14 mouse cellular contexts compared by ENCODE assay signal in the genomic region with DNA sequence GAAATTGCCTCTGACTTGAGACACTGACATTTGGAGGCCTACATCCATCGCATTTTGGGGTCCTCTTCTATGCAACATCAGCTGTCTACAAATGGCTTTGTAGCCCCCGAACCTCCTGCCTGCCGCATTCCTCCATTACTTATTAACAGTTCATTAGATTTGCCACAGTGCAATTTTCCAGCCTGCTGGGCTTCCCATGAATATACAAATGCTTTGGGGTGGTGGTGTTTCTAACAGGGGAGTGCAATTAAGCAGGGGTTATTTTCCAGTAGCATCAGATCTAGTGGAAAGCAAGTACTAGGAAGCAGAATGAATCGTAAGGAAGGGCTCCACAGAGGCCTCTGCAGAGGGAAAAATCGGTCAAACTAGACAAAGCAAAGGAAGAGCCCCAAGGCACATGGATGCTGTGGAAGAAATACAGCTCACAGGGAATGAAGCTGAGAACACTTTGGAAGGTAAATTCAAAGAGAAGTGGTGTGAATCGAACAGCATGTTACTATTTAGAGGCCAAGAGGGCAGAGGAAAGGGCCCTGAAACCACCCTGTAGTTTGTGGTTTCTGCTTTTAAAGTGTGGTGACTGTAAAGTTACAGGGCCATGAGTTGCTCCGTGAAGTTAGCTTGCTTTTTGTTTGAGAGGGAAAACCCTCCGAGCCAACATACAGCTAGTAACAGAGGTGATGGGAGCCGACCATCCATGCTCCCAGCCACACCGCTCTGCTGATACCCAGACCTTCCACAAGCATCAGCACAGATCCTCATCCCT.
A peak's percentile ranks its signal among the peaks of the same experiment; 100 is the strongest.
DNase-seq lines count a peak whose midpoint lies in the region; ATAC-seq and TF ChIP-seq lines count a peak whose summit lies in the region.
"Had no signal": no experiment of that assay in that cellular context is flagged by ENCODE, and none has a peak within 500 bp of the region (broad histone marks: within the 10 kb centered on the region; RNA-seq: fewer than 3 reads in every experiment).

No protein-coding gene starts in this region.

- H3K9me3 ChIP-seq in embryonic facial prominence, embryonic 14.5 days (ENCODE audit: control insufficient read depth, low read length), result no peaks in the 10 kb centered on the region
- no peaks in the 10 kb centered on the region for H3K9me3 ChIP-seq in embryonic facial prominence, embryonic 10.5 days
- H3K9me3 ChIP-seq: embryonic facial prominence, embryonic 12.5 days; limb, embryonic 15.5 days had no signal

- no peaks in the 10 kb centered on the region for H3K36me3 ChIP-seq in embryonic facial prominence, embryonic 14.5 days (ENCODE audit: control insufficient read depth, insufficient read depth, low read length)
- H3K36me3 ChIP-seq in embryonic facial prominence, embryonic 10.5 days (replicated peaks), result no peaks in the 10 kb centered on the region
- H3K36me3 ChIP-seq in kidney, adult 2 months (ENCODE audit: control insufficient read depth, insufficient read depth, low read length), result no peaks in the 10 kb centered on the region
- H3K36me3 ChIP-seq: embryonic facial prominence, embryonic 12.5 days; G1E; limb, embryonic 15.5 days had no signal

- ATAC-seq in embryonic facial prominence, embryonic 14.5 days (ENCODE audit: low read depth), result no peak
- ATAC-seq: inflammation-experienced regulatory T-cells, adult 6 months; lung, postnatal 0 days had no signal

- TF ChIP-seq CTCF in kidney, adult 2 months (conservative IDR thresholded peaks at IDR 0.05; ENCODE audit: insufficient read depth, insufficient read length, low read depth, low read length), result no peak

- no peaks in the 10 kb centered on the region for H3K27me3 ChIP-seq in embryonic facial prominence, embryonic 14.5 days (replicated peaks; ENCODE audit: control insufficient read depth, insufficient read depth, low read length)
- H3K27me3 ChIP-seq in embryonic facial prominence, embryonic 10.5 days (replicated peaks; ENCODE audit: low read depth, poor library complexity, severe bottlenecking), result no peaks in the 10 kb centered on the region
- no peaks in the 10 kb centered on the region for H3K27me3 ChIP-seq in kidney, adult 2 months (replicated peaks; ENCODE audit: control insufficient read depth, insufficient read depth, low read length)
- H3K27me3 ChIP-seq: embryonic facial prominence, embryonic 12.5 days; limb, embryonic 15.5 days had no signal

- H3K4me2 ChIP-seq in embryonic facial prominence, embryonic 14.5 days (ENCODE audit: low read depth, low read length), result no peak overlapping the region
- H3K4me2 ChIP-seq: embryonic facial prominence, embryonic 12.5 days; limb, embryonic 15.5 days had no signal

- H3K4me1 ChIP-seq in embryonic facial prominence, embryonic 14.5 days (ENCODE audit: control insufficient read depth, insufficient read depth, low read length), result peaks cover 3% of the 10 kb centered on the region; the same call in 1 of the 2 replicates
- peaks cover 24% of the 10 kb centered on the region for H3K4me1 ChIP-seq in embryonic facial prominence, embryonic 10.5 days
- peaks cover 4% of the 10 kb centered on the region; the same call in 1 of the 2 replicates for H3K4me1 ChIP-seq in kidney, adult 2 months (ENCODE audit: control insufficient read depth, insufficient read depth, low read length)
- H3K4me1 ChIP-seq: embryonic facial prominence, embryonic 12.5 days had no signal

- 46% methylated on average over 10 of the region's 10 CpGs for WGBS in embryonic facial prominence, embryonic 14.5 days
- 56% methylated on average over 10 of the region's 10 CpGs for WGBS in embryonic facial prominence, embryonic 10.5 days
- 38% methylated on average over 10 of the region's 10 CpGs for WGBS in kidney, adult 2 months

- no peak overlapping the region for H3K4me3 ChIP-seq in embryonic facial prominence, embryonic 14.5 days (ENCODE audit: low read depth, low read length)
- no peak overlapping the region for H3K4me3 ChIP-seq in embryonic facial prominence, embryonic 10.5 days
- no peak overlapping the region for H3K4me3 ChIP-seq in kidney, adult 2 months (ENCODE audit: insufficient read depth, low read depth, low read length)
- H3K4me3 ChIP-seq: embryonic facial prominence, embryonic 12.5 days; limb, embryonic 15.5 days had no signal

- H3K27ac ChIP-seq in embryonic facial prominence, embryonic 14.5 days (replicated peaks; ENCODE audit: low read depth, low read length), result no peak overlapping the region
- no peak overlapping the region for H3K27ac ChIP-seq in embryonic facial prominence, embryonic 10.5 days (replicated peaks)
- peak overlapping the region; percentile 83 for H3K27ac ChIP-seq in kidney, adult 2 months (ENCODE audit: insufficient read depth, low read depth, low read length)
- H3K27ac ChIP-seq: embryonic facial prominence, embryonic 12.5 days; limb, embryonic 15.5 days; stomach, postnatal 0 days had no signal

- H3K9ac ChIP-seq in embryonic facial prominence, embryonic 14.5 days (ENCODE audit: low read depth, low read length), result no peak overlapping the region
- H3K9ac ChIP-seq: embryonic facial prominence, embryonic 12.5 days; limb, embryonic 15.5 days had no signal

- DNase-seq in embryonic facial prominence, embryonic 14.5 days (ENCODE audit: low spot score), result peak; percentile 9
- no peak for DNase-seq in embryonic facial prominence, embryonic 10.5 days (ENCODE audit: low spot score)
- DNase-seq in embryo, embryonic 11 days, result peak; percentile 10
- peak; percentile 59 for DNase-seq in kidney, adult 2 months
- DNase-seq in mesoderm, embryonic 11.5 days (ENCODE audit: low read depth, low spot score), result peak; percentile 32
- no peak for DNase-seq in cerebellum, postnatal 4 days (ENCODE audit: low spot score in 2 of 2)
- no peak for DNase-seq in left cerebral cortex, adult 11 months (ENCODE audit: low spot score)
- DNase-seq in layer of hippocampus, postnatal 25 days (ENCODE audit: extremely low spot score in 1 of 2, low spot score in 1 of 2), result no peak

- no peak for TF ChIP-seq POLR2A in kidney, adult 2 months (IDR thresholded peaks at IDR 0.05; ENCODE audit: low read depth, low read length)

Comparison
In these comparisons a context has a peak if more than half of its experiments do, and no peak if none do; other contexts are left out.
1. DNase-seq: peak in embryonic facial prominence, embryonic 14.5 days (single experiment), embryo, embryonic 11 days (single experiment), kidney, adult 2 months (single experiment) and mesoderm, embryonic 11.5 days (single experiment); none in embryonic facial prominence, embryonic 10.5 days (single experiment), cerebellum, postnatal 4 days (0 of 2), left cerebral cortex, adult 11 months (single experiment) and layer of hippocampus, postnatal 25 days (0 of 2).